Mouse (Mus musculus): ENCODE measurements around the gene Gm10447. TPM values are rescaled to one million over a fixed set of nuclear protein-coding genes. Genes with fewer than 3 reads are reported as not detected.

Gene Gm10447
- polyA plus RNA-seq, 1 experiment from 2014 or later = 0.07 TPM

DNA sequence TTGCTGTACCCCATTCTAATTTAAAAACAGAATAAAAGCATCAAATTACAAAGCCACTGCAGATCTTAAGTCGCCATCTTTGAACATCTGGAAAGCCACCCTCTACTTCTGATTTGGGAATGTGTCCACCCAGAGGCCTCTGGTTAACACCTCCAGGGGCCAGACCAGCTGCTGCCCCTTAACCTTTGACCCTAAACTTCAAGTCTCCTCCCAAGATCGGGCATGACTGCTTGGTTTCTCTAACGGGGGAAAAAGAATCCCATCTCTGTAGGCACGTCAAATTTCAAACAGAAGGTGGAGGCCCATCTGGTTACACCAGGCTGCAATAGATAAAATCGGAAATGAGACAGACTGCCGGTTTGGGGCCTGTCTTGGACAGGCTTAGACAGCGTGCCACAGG, 20.9 kb upstream of the Gm10447 start:
- no peak for ATAC-seq (ENCODE audit: low read depth)
- H3K9me3 ChIP-seq (replicated peaks) = no peaks in the 10 kb centered on the region
- peak overlapping the region; percentile 78 for H3K4me3 ChIP-seq (replicated peaks)
- 23% methylated on average over 7 of the region's 7 CpGs for WGBS (ENCODE audit: insufficient replicate concordance)
- H3K9ac ChIP-seq = peak overlapping the region; percentile 85
- H3K27me3 ChIP-seq = peaks cover 74% of the 10 kb centered on the region
- H3K4me1 ChIP-seq (replicated peaks) = peaks cover 50% of the 10 kb centered on the region
- H3K4me2 ChIP-seq = peak overlapping the region; percentile 95
- 0 out of 2 replicates have a peak overlapping the region, but pooled peaks have one; percentile 98 for H3K27ac ChIP-seq
- no peak for DNase-seq
- peaks cover 9% of the 10 kb centered on the region; the same call in 1 of the 2 replicates for H3K36me3 ChIP-seq

GRCm38 (mm10) chr11:53475620-53476019, 18.7 kb upstream of the Gm10447 start:
- Histone ChIP-seq H3K27me3 (peaks cover 94% of the 10 kb centered on the region), H3K4me2 (no peak overlapping the region), H3K9me3 (replicated peaks) (no peaks in the 10 kb centered on the region), H3K9ac (no peak overlapping the region), H3K27ac (no peak overlapping the region), H3K4me1 (replicated peaks) (peaks cover 30% of the 10 kb centered on the region), H3K4me3 (replicated peaks) (no peak overlapping the region), H3K36me3 (peaks cover 9% of the 10 kb centered on the region; the same call in 1 of the 2 replicates)
- ATAC-seq (ENCODE audit: low read depth) (no peak), DNase-seq (no peak)
- WGBS (ENCODE audit: insufficient replicate concordance) = 36% methylated on average over 8 of the region's 8 CpGs

GRCm38 (mm10) chr11:53472709-53473108, 15.8 kb upstream of the Gm10447 start:
- ATAC-seq (ENCODE audit: low read depth) = no peak
- Histone ChIP-seq H3K4me3 (replicated peaks) (no peak overlapping the region), H3K4me2 (no peak overlapping the region), H3K9ac (no peak overlapping the region), H3K9me3 (replicated peaks) (no peaks in the 10 kb centered on the region), H3K27ac (no peak overlapping the region), H3K27me3 (peaks cover 92% of the 10 kb centered on the region), H3K36me3 (peaks cover under 1% of the 10 kb centered on the region; the same call in 1 of the 2 replicates), H3K4me1 (replicated peaks) (peaks cover 12% of the 10 kb centered on the region)
- 68% methylated on average over 3 of the region's 3 CpGs for WGBS (ENCODE audit: insufficient replicate concordance)
- no peak for DNase-seq

DNA sequence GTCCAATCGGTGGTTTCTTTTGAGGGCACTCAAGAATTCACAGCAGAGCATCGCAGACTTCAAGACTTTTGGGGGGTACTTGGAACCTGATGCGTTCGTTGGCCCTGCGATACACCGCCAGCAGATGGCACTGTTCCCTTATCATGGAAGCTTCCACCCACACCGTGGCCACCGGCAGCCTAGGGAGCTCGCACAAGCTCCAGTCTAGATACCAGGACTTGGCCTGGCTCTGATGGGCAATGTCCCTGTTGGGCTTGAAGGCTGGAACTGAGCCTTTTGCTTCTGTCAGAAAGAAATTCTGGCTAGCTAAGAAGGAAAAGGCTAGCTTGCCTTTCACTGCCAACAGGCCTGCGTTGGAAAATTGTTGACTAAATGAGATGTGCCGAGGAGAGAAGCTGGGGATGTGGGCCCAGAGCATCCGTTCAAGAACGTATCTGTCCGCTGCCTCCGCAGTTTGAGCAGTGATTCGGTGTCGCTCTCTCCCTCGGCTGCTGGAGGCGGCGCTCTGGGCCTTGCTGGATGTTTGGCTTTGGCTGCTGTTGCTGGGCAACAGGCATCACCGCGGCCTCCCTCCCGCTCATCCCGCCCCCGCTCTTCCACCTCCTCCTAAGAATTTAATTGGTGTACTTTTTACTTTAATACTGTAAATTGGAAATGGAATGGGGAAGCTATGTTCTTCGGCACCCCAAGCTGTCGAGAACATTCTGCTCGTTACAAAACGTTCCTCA, 13.2 kb upstream of the Gm10447 start, which contains the start of gene Gm9837:
Gene Gm9837, minus strand, starts transcription at position 512 of the 728 bp plus-strand sequence.
- peak within 1 kb of the TSS; percentile 4; the same call in 1 of the 2 replicates for H3K9ac ChIP-seq
- H3K27ac ChIP-seq = no peak within 1 kb of the TSS
- ATAC-seq (ENCODE audit: low read depth) = peak; percentile 75
- no peaks in the 10 kb centered on the region for H3K36me3 ChIP-seq
- peak within 1 kb of the TSS; percentile 28; the same call in 1 of the 2 replicates for H3K4me2 ChIP-seq
- DNase-seq = peak; percentile 71
- peaks cover 93% of the 10 kb centered on the region for H3K27me3 ChIP-seq
- no peak within 1 kb of the TSS for H3K4me3 ChIP-seq (replicated peaks)
- peaks cover 21% of the 10 kb centered on the region for H3K4me1 ChIP-seq (replicated peaks)
- 6% methylated on average over 29 of the region's 29 CpGs for WGBS (ENCODE audit: insufficient replicate concordance)
- H3K9me3 ChIP-seq (replicated peaks) = no peaks in the 10 kb centered on the region

GRCm38 (mm10) chr11:53469294-53469967, 12.5 kb upstream of the Gm10447 start:
- Histone ChIP-seq H3K9ac (no peak overlapping the region), H3K9me3 (replicated peaks) (no peaks in the 10 kb centered on the region), H3K27ac (no peak overlapping the region), H3K4me3 (replicated peaks) (no peak overlapping the region), H3K4me2 (no peak overlapping the region), H3K27me3 (peaks cover 93% of the 10 kb centered on the region), H3K4me1 (replicated peaks) (peaks cover 21% of the 10 kb centered on the region), H3K36me3 (no peaks in the 10 kb centered on the region)
- ATAC-seq (ENCODE audit: low read depth) = no peak
- WGBS (ENCODE audit: insufficient replicate concordance) = 42% methylated on average over 16 of the region's 16 CpGs
- no peak for DNase-seq

- Histone ChIP-seq H3K36me3 (no peaks in the 10 kb centered on the region), H3K4me2 (peak overlapping the region; percentile 51), H3K9ac (peak overlapping the region; percentile 33; the same call in 1 of the 2 replicates), H3K4me1 (replicated peaks) (peaks cover 47% of the 10 kb centered on the region), H3K27me3 (peaks cover 95% of the 10 kb centered on the region), H3K4me3 (replicated peaks) (peak overlapping the region; percentile 31), H3K27ac (no peak overlapping the region), H3K9me3 (replicated peaks) (no peaks in the 10 kb centered on the region)
- WGBS (ENCODE audit: insufficient replicate concordance) = 13% methylated on average over 40 of the region's 40 CpGs
- ATAC-seq (ENCODE audit: low read depth) (no peak; the same call in 1 of the 2 replicates), DNase-seq (peak; percentile 55)
Measured at GRCm38 (mm10) chr11:53466231-53466971, 9.5 kb upstream of the Gm10447 start.

- H3K4me3 ChIP-seq (replicated peaks) = peak overlapping the region; percentile 45
- DNase-seq (no peak), ATAC-seq (ENCODE audit: low read depth) (no peak)
- H3K36me3 ChIP-seq = no peaks in the 10 kb centered on the region
- WGBS (ENCODE audit: insufficient replicate concordance) = 6% methylated on average over 55 of the region's 55 CpGs
- H3K27me3 ChIP-seq = peaks cover 85% of the 10 kb centered on the region
- peak overlapping the region; percentile 66 for H3K4me2 ChIP-seq
- 0 out of 2 replicates have a peak overlapping the region, but pooled peaks have one; percentile 22 for H3K9ac ChIP-seq
- H3K4me1 ChIP-seq (replicated peaks) = peaks cover 44% of the 10 kb centered on the region
- no peak overlapping the region for H3K27ac ChIP-seq
- H3K9me3 ChIP-seq (replicated peaks) = no peaks in the 10 kb centered on the region
Measured at GRCm38 (mm10) chr11:53463551-53464424, 6.9 kb upstream of the Gm10447 start.

DNA sequence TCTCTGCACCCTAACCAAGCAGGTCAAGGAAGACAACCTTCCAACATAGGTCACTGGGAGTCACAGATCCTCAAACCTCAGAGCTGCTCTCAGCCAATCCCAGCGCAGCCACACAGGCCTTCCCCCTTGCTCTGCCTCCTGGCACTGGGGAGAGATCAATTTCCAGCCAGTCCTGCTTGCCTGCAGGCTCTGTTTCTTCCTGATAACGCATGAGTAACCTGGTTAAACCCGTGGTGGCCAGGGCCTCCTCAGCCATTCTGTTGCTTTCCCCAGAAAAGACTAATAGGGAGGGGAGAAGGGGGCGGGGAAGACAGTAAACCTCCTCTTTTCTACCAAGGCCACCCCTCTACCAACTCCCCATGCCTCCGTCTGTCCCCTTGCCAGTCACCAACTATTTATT, 4.8 kb upstream of the Gm10447 start:
- no peaks in the 10 kb centered on the region for H3K36me3 ChIP-seq
- ATAC-seq (ENCODE audit: low read depth) (peak; percentile 52; the same call in 1 of the 2 replicates), DNase-seq (peak; percentile 49)
- H3K4me1 ChIP-seq (replicated peaks) = peaks cover 52% of the 10 kb centered on the region
- WGBS (ENCODE audit: insufficient replicate concordance) = 14% methylated on average over 5 of the region's 5 CpGs
- H3K9ac ChIP-seq = no peak overlapping the region
- H3K4me3 ChIP-seq (replicated peaks) = no peak overlapping the region
- H3K27ac ChIP-seq = no peak overlapping the region
- no peak overlapping the region for H3K4me2 ChIP-seq
- H3K27me3 ChIP-seq = peaks cover 88% of the 10 kb centered on the region
- H3K9me3 ChIP-seq (replicated peaks) = no peaks in the 10 kb centered on the region

- peaks cover 50% of the 10 kb centered on the region for H3K4me1 ChIP-seq (replicated peaks)
- DNase-seq (no peak), ATAC-seq (ENCODE audit: low read depth) (no peak)
- no peaks in the 10 kb centered on the region for H3K36me3 ChIP-seq
- H3K4me3 ChIP-seq (replicated peaks) = no peak overlapping the region
- no peaks in the 10 kb centered on the region for H3K9me3 ChIP-seq (replicated peaks)
- peaks cover 88% of the 10 kb centered on the region for H3K27me3 ChIP-seq
- H3K27ac ChIP-seq = no peak overlapping the region
- H3K9ac ChIP-seq = no peak overlapping the region
- H3K4me2 ChIP-seq = no peak overlapping the region
- 53% methylated on average over 3 of the region's 3 CpGs for whole genome bisulfite sequencing (ENCODE audit: insufficient replicate concordance)
Measured at GRCm38 (mm10) chr11:53460192-53460591, 3.3 kb upstream of the Gm10447 start.

GRCm38 (mm10) chr11:53458996-53459395, 2.1 kb upstream of the Gm10447 start:
- peaks cover 49% of the 10 kb centered on the region for H3K4me1 ChIP-seq (replicated peaks)
- H3K36me3 ChIP-seq = no peaks in the 10 kb centered on the region
- WGBS (ENCODE audit: insufficient replicate concordance) = 52% methylated on average over 3 of the region's 3 CpGs
- H3K27ac ChIP-seq = no peak overlapping the region
- peaks cover 81% of the 10 kb centered on the region for H3K27me3 ChIP-seq
- no peaks in the 10 kb centered on the region for H3K9me3 ChIP-seq (replicated peaks)
- ATAC-seq (ENCODE audit: low read depth) = no peak
- no peak overlapping the region for H3K9ac ChIP-seq
- DNase-seq = no peak
- H3K4me2 ChIP-seq = no peak overlapping the region
- H3K4me3 ChIP-seq (replicated peaks) = no peak overlapping the region

All from liver, embryonic 13.5 days (tissue).